Mouse (Mus musculus) ES-Bruce4 (cell line): ENCODE data around the gene Tmem169. TPM values are rescaled to one million over a fixed set of nuclear protein-coding genes. Genes with fewer than 3 reads are reported as not detected.
"Not testable (repeated sequence)": the region's sequence is repeated elsewhere in the genome, so short reads cannot be mapped to it uniquely, and the experiment has no call there.

Experiments used
- H3K27ac ChIP-seq: 2 replicates; pipeline ENCODE4 v1.5.1; 2012; ENCODE audit warnings: low read length, inconsistent platforms; ENCODE audit not compliant: insufficient read depth
- H3K27me3 ChIP-seq: 2 replicates; pipeline ENCODE4 v1.6.1; 2012; ENCODE audit warnings: mild to moderate bottlenecking, low read length, inconsistent platforms; ENCODE audit not compliant: control insufficient read depth, poor library complexity, insufficient read depth, severe bottlenecking
- H3K36me3 ChIP-seq: 2 replicates; pipeline ENCODE4 v1.6.1; 2012; ENCODE audit warnings: inconsistent platforms, mild to moderate bottlenecking, low read length, moderate library complexity; ENCODE audit not compliant: control insufficient read depth, poor library complexity, insufficient read depth, severe bottlenecking
- H3K4me1 ChIP-seq: one replicate; pipeline ENCODE4 v1.8.1; 2011; ENCODE audit warnings: low read length; ENCODE audit not compliant: control insufficient read depth, insufficient read depth
- H3K4me3 ChIP-seq: 2 replicates; pipeline ENCODE4 v1.5.1; 2011; ENCODE audit warnings: low read depth, mild to moderate bottlenecking, low read length
- H3K9ac ChIP-seq: 2 replicates; pipeline ENCODE4 v1.6.1; 2012; ENCODE audit warnings: low read depth, mild to moderate bottlenecking, inconsistent platforms; ENCODE audit not compliant: poor library complexity, severe bottlenecking
- H3K9me3 ChIP-seq: replicated peaks from 2 replicates; pipeline ENCODE4 v1.6.1; 2012; ENCODE audit warnings: mild to moderate bottlenecking, low read length, inconsistent platforms; ENCODE audit not compliant: control insufficient read depth, poor library complexity, insufficient read depth, severe bottlenecking
- CTCF ChIP-seq: IDR thresholded peaks from one replicate; pipeline ENCODE4 v1.8.1; 2011; ENCODE audit warnings: low read depth, low read length
- EP300 ChIP-seq: IDR thresholded peaks from 2 replicates; pipeline ENCODE4 v1.6.1; 2011; ENCODE audit warnings: low read depth, low read length; ENCODE audit not compliant: insufficient read depth
- POLR2A ChIP-seq: IDR thresholded peaks from one replicate; pipeline ENCODE4 v1.8.1; 2011; ENCODE audit warnings: low read length; ENCODE audit not compliant: insufficient read depth
- polyA plus RNA-seq: library from polyadenylated mRNA; stranded (reverse); fragments of >200 nt; gene quantifications from 2 replicates; pipeline ENCODE4 v1.2.4, GENCODE M21; 2011; ENCODE audit warnings: low read depth; ENCODE audit not compliant: missing spikeins, insufficient read depth, insufficient read length

The Tmem169 gene
- polyA plus RNA-seq = 0.67 and 1.3 TPM in 2 replicates

GRCm38 (mm10) chr1:72283992-72284485 is at the start of gene Tmem169, which contains the start of gene Pecr:
Gene Tmem169 (plus strand): TSS chr1:72284369.
Gene Pecr (minus strand): TSS chr1:72284314.
- TF ChIP-seq EP300 (no peak), POLR2A (no peak), CTCF (no peak)
- H3K4me3 ChIP-seq = peak within 1 kb of the TSS; percentile 62
- H3K36me3 ChIP-seq = no peaks in the 10 kb centered on the region
- H3K27ac ChIP-seq = no peak within 1 kb of the TSS
- H3K4me1 ChIP-seq = no peaks in the 10 kb centered on the region
- peak within 1 kb of the TSS; percentile 59 for H3K9ac ChIP-seq
- no peaks in the 10 kb centered on the region for H3K27me3 ChIP-seq
- H3K9me3 ChIP-seq = no peaks in the 10 kb centered on the region

GRCm38 (mm10) chr1:72236363-72237006 is 47.7 kb upstream of the Tmem169 start:
- TF ChIP-seq POLR2A = peak; percentile 91
- peak; percentile 71; the same call in 1 of the 2 replicates for TF ChIP-seq EP300
- not testable (repeated sequence) for H3K27me3 ChIP-seq, H3K4me1 ChIP-seq, H3K36me3 ChIP-seq, H3K9me3 ChIP-seq
- peak overlapping the region; percentile 19 for H3K9ac ChIP-seq
- peak overlapping the region; percentile 84 for H3K27ac ChIP-seq
- H3K4me3 ChIP-seq = peak overlapping the region; percentile 76

GRCm38 (mm10) chr1:72237007-72237775 is 47.0 kb upstream of the Tmem169 start:
- Histone ChIP-seq H3K4me3 (peak overlapping the region; percentile 57), H3K4me1 (peaks cover 2% of the 10 kb centered on the region), H3K9ac (peak overlapping the region; percentile 57), H3K27me3 (no peaks in the 10 kb centered on the region), H3K9me3 (no peaks in the 10 kb centered on the region), H3K36me3 (0 out of 2 replicates have a peak, but pooled peaks cover 3% of the 10 kb centered on the region), H3K27ac (peak overlapping the region; percentile 91)
- TF ChIP-seq POLR2A = no peak
- no peak for TF ChIP-seq EP300
- TF ChIP-seq CTCF = no peak

- Histone ChIP-seq H3K9me3 (no peaks in the 10 kb centered on the region), H3K4me3 (peak overlapping the region; percentile 60), H3K36me3 (0 out of 2 replicates have a peak, but pooled peaks cover 3% of the 10 kb centered on the region), H3K27ac (peak overlapping the region; percentile 91), H3K27me3 (no peaks in the 10 kb centered on the region), H3K9ac (peak overlapping the region; percentile 57), H3K4me1 (peaks cover 4% of the 10 kb centered on the region)
- TF ChIP-seq POLR2A = no peak
- TF ChIP-seq EP300 = no peak
- TF ChIP-seq CTCF = no peak
Observed at GRCm38 (mm10) chr1:72238016-72238580, 46.1 kb upstream of the Tmem169 start.

GRCm38 (mm10) chr1:72239113-72239512 is 45.1 kb upstream of the Tmem169 start:
- H3K4me3 ChIP-seq, H3K9me3 ChIP-seq, H3K27me3 ChIP-seq, H3K4me1 ChIP-seq, H3K36me3 ChIP-seq, H3K9ac ChIP-seq: not testable (repeated sequence)
- peak overlapping the region; percentile 91 for H3K27ac ChIP-seq

- Histone ChIP-seq H3K36me3 (0 out of 2 replicates have a peak, but pooled peaks cover 3% of the 10 kb centered on the region), H3K9me3 (no peaks in the 10 kb centered on the region), H3K27ac (peak overlapping the region; percentile 85), H3K27me3 (no peaks in the 10 kb centered on the region), H3K4me3 (no peak overlapping the region), H3K9ac (no peak overlapping the region), H3K4me1 (peaks cover 2% of the 10 kb centered on the region)
- no peak for TF ChIP-seq CTCF
- no peak for TF ChIP-seq POLR2A
- peak; percentile 19; the same call in 1 of the 2 replicates for TF ChIP-seq EP300
Observed at GRCm38 (mm10) chr1:72242581-72243143, 41.5 kb upstream of the Tmem169 start.
